Mouse (Mus musculus) midbrain, embryonic 12.5 days (tissue): ENCODE results near the gene Serpina9. TPM values are rescaled to one million over a fixed set of nuclear protein-coding genes. Genes with fewer than 3 reads are reported as not detected.

ENCODE experiments used
- ATAC-seq: fragments of 200-750 bp; cut with Nextera tagmentation; 2 replicates; pipeline ENCODE4 v1.8.0; 2017; ENCODE audit warnings: low read depth, moderate TSS enrichment, moderate library complexity; ENCODE audit not compliant: low FRiP score
- H3K27ac ChIP-seq: fragments of 300-500 bp; sonication (generic); replicated peaks from 2 replicates; pipeline ENCODE4 v1.5.1; 2016; ENCODE audit warnings: mild to moderate bottlenecking
- H3K27me3 ChIP-seq: fragments of 300-500 bp; sonication (generic); 2 replicates; pipeline ENCODE4 v1.6.1; 2016; ENCODE audit warnings: mild to moderate bottlenecking
- H3K36me3 ChIP-seq: fragments of 300-500 bp; sonication (generic); 2 replicates; pipeline ENCODE4 v1.6.1; 2016
- H3K4me1 ChIP-seq: fragments of 300-500 bp; sonication (generic); 2 replicates; pipeline ENCODE4 v1.6.1; 2016
- H3K4me2 ChIP-seq: fragments of 300-500 bp; sonication (generic); replicated peaks from 2 replicates; pipeline ENCODE4 v1.6.1; 2016; ENCODE audit warnings: mild to moderate bottlenecking, moderate library complexity
- H3K4me3 ChIP-seq: fragments of 300-500 bp; sonication (generic); 2 replicates; pipeline ENCODE4 v1.5.1; 2016; ENCODE audit warnings: mild to moderate bottlenecking
- H3K9ac ChIP-seq: fragments of 300-500 bp; sonication (generic); replicated peaks from 2 replicates; pipeline ENCODE4 v1.6.1; 2016; ENCODE audit warnings: mild to moderate bottlenecking, moderate library complexity
- H3K9me3 ChIP-seq: fragments of 300-500 bp; sonication (generic); 2 replicates; pipeline ENCODE4 v1.6.1; 2016; ENCODE audit warnings: mild to moderate bottlenecking
- WGBS: fragments of 180-500 bp; shearing (Covaris S2); methylation state at CpG from one replicate; pipeline ENCODE4 v1.1.7; 2016; 5-methylcytosine and 5-hydroxymethylcytosine counted together
- polyA plus RNA-seq: library from polyadenylated mRNA; unstranded; fragments of >200 nt; fragmentation: Nextera tagmentation; extraction: Ambion mirVana; gene quantifications from 2 replicates; pipeline ENCODE4 v1.2.1, GENCODE M21; 2016

Serpina9 gene
- polyA plus RNA-seq, 1 experiment from 2014 or later = 0.05 TPM

DNA sequence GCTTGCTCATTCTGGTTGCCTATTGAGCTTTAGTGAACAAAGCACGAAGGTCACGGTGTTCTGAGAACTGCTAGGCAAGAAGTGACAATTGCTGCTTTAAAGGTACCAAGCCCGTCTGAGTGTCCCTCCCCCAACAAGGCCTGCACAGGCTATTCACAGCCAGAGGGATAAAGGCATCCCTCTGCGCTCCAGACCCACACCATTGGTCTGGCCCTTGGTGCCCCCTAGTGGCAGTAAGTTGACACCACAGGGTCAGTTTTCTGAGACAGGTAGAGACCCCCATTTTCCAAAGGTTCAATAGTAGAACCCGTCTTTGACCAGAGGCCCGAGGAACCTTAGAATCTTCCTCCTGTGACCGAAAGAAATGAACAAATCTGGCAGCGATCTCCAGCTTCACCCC lies 16.4 kb upstream of the Serpina9 start:
- Histone ChIP-seq H3K9me3 (no peaks in the 10 kb centered on the region), H3K36me3 (no peaks in the 10 kb centered on the region), H3K4me1 (no peaks in the 10 kb centered on the region), H3K4me3 (no peak overlapping the region), H3K27ac (no peak overlapping the region), H3K27me3 (no peaks in the 10 kb centered on the region), H3K9ac (no peak overlapping the region), H3K4me2 (no peak overlapping the region)
- WGBS = 44% methylated on average over 8 of the region's 8 CpGs
- ATAC-seq = peak; percentile 68

DNA sequence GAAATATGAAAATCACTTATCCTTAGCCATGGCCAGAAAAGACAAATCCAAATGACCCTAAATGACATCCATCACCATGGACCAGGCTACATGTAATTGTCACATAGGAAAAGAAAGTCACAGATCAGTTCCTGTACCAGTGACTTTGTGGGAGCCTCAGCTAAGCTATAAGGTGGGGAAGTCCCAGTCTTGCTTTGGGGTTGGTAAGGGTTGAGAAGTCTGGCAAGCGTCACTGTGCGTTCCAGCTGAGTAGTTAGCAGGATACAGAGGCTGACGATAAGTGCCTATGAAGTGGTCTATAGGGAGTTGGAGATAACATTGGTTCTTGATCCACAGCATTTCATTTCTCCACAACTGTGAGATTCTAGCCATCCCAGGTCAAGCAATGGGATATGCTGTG lies 1.7 kb upstream of the Serpina9 start:
- H3K4me1 ChIP-seq = no peaks in the 10 kb centered on the region
- H3K9me3 ChIP-seq = no peaks in the 10 kb centered on the region
- no peak overlapping the region for H3K27ac ChIP-seq
- H3K36me3 ChIP-seq = no peaks in the 10 kb centered on the region
- H3K9ac ChIP-seq = no peak overlapping the region
- WGBS = 85% methylated on average over 3 of the region's 3 CpGs
- H3K27me3 ChIP-seq = no peaks in the 10 kb centered on the region
- no peak for ATAC-seq
- H3K4me3 ChIP-seq = no peak overlapping the region
- H3K4me2 ChIP-seq = no peak overlapping the region

GRCm38 (mm10) chr12:104004689-104005088 lies 8.9 kb downstream of the Serpina9 start:
- WGBS = 81% methylated on average over 5 of the region's 5 CpGs
- Histone ChIP-seq H3K4me2 (no peak overlapping the region), H3K4me3 (no peak overlapping the region), H3K9ac (no peak overlapping the region), H3K9me3 (no peaks in the 10 kb centered on the region), H3K27me3 (no peaks in the 10 kb centered on the region), H3K4me1 (no peaks in the 10 kb centered on the region), H3K27ac (no peak overlapping the region), H3K36me3 (no peaks in the 10 kb centered on the region)
- ATAC-seq = no peak

GRCm38 (mm10) chr12:104003238-104003612 lies 10.3 kb downstream of the Serpina9 start:
- 75% methylated on average over 4 of the region's 4 CpGs for whole genome bisulfite sequencing
- no peaks in the 10 kb centered on the region for H3K27me3 ChIP-seq
- H3K36me3 ChIP-seq = no peaks in the 10 kb centered on the region
- H3K9ac ChIP-seq = no peak overlapping the region
- no peaks in the 10 kb centered on the region for H3K4me1 ChIP-seq
- H3K9me3 ChIP-seq = no peaks in the 10 kb centered on the region
- H3K27ac ChIP-seq = no peak overlapping the region
- H3K4me2 ChIP-seq = no peak overlapping the region
- no peak overlapping the region for H3K4me3 ChIP-seq
- no peak for ATAC-seq

DNA sequence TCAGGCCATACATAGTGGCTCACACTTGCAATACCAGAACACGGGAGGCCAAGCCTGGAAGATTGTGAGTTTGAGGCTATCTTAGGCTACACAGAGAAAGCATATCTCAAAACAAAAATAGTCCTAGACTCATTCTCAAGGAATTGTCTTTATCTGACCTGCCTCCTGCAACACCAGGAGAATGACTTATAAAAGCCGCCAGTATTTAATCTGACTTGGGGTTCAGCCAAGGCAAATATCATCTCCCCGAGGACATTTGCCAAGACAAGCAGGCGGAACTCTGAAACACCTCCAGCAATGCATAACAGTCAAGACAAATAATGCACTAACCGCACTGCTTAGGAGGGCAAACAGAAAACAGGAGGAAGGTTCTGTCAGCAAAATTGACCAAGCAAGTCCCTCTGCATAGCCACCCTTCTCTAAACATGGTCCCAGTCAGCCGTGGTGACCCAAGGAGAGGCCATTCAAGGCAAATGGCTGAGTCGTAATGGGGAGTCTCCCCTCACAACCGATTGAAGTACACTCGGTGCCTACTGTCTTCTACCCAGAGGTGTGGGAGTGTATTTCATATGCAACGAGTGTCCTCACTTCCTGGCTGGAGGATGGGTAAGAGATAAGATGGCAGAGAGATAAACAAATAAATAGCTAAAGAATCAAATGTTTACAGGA lies 10.9 kb downstream of the Serpina9 start:
- Histone ChIP-seq H3K4me3 (no peak overlapping the region), H3K9me3 (no peaks in the 10 kb centered on the region), H3K36me3 (no peaks in the 10 kb centered on the region), H3K27ac (no peak overlapping the region), H3K27me3 (no peaks in the 10 kb centered on the region), H3K4me2 (no peak overlapping the region), H3K9ac (no peak overlapping the region), H3K4me1 (no peaks in the 10 kb centered on the region)
- 84% methylated on average over 10 of the region's 10 CpGs for WGBS
- no peak for ATAC-seq

- Histone ChIP-seq H3K27ac (no peak overlapping the region), H3K27me3 (no peaks in the 10 kb centered on the region), H3K9me3 (no peaks in the 10 kb centered on the region), H3K4me2 (no peak overlapping the region), H3K9ac (no peak overlapping the region), H3K36me3 (no peaks in the 10 kb centered on the region), H3K4me3 (no peak overlapping the region), H3K4me1 (no peaks in the 10 kb centered on the region)
- WGBS = 90% methylated on average over 3 of the region's 3 CpGs
- no peak for ATAC-seq
Observed at GRCm38 (mm10) chr12:104000594-104000993, 13.0 kb downstream of the Serpina9 start.

DNA sequence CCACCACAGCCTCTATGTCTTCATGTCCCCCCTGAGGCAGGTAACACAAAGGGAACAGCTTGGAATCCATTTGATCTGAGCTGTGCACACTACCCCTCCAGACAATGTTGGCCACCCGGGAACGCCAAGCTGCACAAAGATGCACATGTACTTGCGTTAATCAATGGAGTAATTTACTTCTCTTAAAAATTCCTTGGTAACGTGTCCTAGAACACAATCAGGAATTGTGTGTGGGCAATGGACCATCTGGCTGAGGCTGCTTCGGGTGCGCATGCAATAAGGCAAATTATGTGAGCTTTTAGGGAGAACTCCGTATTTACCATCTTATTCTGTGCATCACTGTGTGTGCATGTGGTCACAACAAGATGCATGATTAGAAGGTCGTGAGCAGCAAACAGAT lies 13.9 kb downstream of the Serpina9 start:
- H3K9me3 ChIP-seq = no peaks in the 10 kb centered on the region
- H3K36me3 ChIP-seq = no peaks in the 10 kb centered on the region
- no peak overlapping the region for H3K4me2 ChIP-seq
- H3K9ac ChIP-seq = no peak overlapping the region
- H3K4me3 ChIP-seq = no peak overlapping the region
- no peaks in the 10 kb centered on the region for H3K4me1 ChIP-seq
- 86% methylated on average over 8 of the region's 8 CpGs for WGBS
- no peak overlapping the region for H3K27ac ChIP-seq
- H3K27me3 ChIP-seq = no peaks in the 10 kb centered on the region
- no peak for ATAC-seq

DNA sequence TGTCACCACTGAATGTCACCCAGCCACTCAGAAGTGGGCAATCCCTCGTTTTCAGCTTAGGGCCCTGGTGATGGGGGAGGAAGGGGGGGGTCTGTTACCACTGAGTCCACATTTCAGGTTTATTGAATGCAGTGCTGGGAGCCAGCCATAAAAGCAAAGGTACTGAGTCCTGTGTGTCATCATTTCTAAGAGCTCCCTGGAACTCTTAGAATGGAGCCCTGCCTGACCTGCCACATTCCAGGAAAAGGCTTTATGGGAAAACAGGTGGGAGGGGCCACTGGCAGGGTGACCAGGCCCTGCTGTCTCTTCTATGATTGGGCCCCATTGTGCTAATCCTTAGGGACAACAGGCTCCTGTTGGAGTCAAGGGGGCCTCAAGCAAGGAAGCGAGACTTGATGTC lies 17.0 kb downstream of the Serpina9 start:
- Histone ChIP-seq H3K9ac (no peak overlapping the region), H3K4me2 (no peak overlapping the region), H3K4me1 (no peaks in the 10 kb centered on the region), H3K27me3 (no peaks in the 10 kb centered on the region), H3K9me3 (no peaks in the 10 kb centered on the region), H3K4me3 (no peak overlapping the region), H3K27ac (no peak overlapping the region), H3K36me3 (no peaks in the 10 kb centered on the region)
- WGBS = 73% methylated on average over 2 of the region's 2 CpGs
- ATAC-seq = no peak

DNA sequence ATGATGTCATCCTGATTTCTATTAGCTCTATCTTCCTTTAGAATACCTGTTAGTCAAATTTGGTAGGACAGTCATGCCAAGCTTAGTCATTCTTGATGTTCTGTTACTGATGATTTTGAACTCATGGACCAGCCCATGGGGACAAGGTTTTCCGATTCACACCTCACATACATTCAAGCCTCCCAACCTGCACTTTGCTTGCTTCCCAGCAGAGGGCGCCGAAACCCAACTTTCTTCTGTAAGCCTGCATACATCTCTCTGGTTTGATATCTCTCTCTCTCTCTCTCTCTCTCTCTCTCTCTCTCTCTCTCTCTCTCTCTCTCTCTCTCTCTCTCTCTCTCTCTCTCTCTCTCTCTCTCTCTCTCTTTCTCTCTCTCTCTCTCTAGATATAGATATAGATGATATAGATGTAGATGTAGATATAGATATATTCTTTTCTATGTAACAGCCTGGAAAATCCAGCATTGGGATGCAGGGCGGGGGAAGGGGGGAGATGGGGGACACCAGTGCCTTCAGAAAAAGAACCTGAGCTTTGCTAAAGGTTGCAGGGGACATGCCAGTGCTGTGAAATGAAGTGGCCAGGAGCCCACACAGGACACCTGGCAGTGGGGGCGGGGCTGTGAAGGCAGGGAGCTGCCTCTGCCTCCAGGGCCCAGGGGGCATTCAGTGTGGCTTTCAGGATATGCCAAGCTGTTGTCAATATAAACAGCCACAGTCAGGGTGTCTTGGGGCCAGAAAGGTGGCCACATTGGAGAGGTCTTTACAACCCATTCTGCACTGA lies 18.1 kb downstream of the Serpina9 start:
- no peak for ATAC-seq

GRCm38 (mm10) chr12:103992945-103993344 lies 20.6 kb downstream of the Serpina9 start:
- Histone ChIP-seq H3K27me3 (no peaks in the 10 kb centered on the region), H3K4me2 (no peak overlapping the region), H3K9me3 (no peaks in the 10 kb centered on the region), H3K27ac (no peak overlapping the region), H3K9ac (no peak overlapping the region), H3K36me3 (no peaks in the 10 kb centered on the region), H3K4me3 (no peak overlapping the region), H3K4me1 (no peaks in the 10 kb centered on the region)
- ATAC-seq = no peak
- 83% methylated on average over 7 of the region's 7 CpGs for WGBS

More for the DNA sequence above, 18.1 kb downstream of the Serpina9 start:
- H3K36me3 ChIP-seq = no peaks in the 10 kb centered on the region
- H3K9me3 ChIP-seq = no peaks in the 10 kb centered on the region
- H3K27ac ChIP-seq = no peak overlapping the region
- 39% methylated on average over 5 of the region's 5 CpGs for WGBS
- H3K27me3 ChIP-seq = no peaks in the 10 kb centered on the region
- no peaks in the 10 kb centered on the region for H3K4me1 ChIP-seq
- no peak overlapping the region for H3K9ac ChIP-seq
- H3K4me3 ChIP-seq = no peak overlapping the region
- no peak overlapping the region for H3K4me2 ChIP-seq

GRCm38 (mm10) chr12:103989857-103990256 lies 23.7 kb downstream of the Serpina9 start, which contains the start of gene Serpina11:
Gene Serpina11, minus strand, starts transcription at chr12:103989957.
- Histone ChIP-seq H3K36me3 (no peaks in the 10 kb centered on the region), H3K9ac (no peak within 1 kb of the TSS), H3K9me3 (no peaks in the 10 kb centered on the region), H3K27me3 (no peaks in the 10 kb centered on the region), H3K27ac (no peak within 1 kb of the TSS), H3K4me1 (no peaks in the 10 kb centered on the region), H3K4me3 (no peak within 1 kb of the TSS), H3K4me2 (no peak within 1 kb of the TSS)
- 93% methylated on average over 6 of the region's 6 CpGs for WGBS
- ATAC-seq = no peak

- H3K4me3 ChIP-seq = no peak overlapping the region
- no peak overlapping the region for H3K4me2 ChIP-seq
- H3K9me3 ChIP-seq = no peaks in the 10 kb centered on the region
- H3K27ac ChIP-seq = no peak overlapping the region
- no peak for ATAC-seq
- H3K9ac ChIP-seq = no peak overlapping the region
- no peaks in the 10 kb centered on the region for H3K4me1 ChIP-seq
- WGBS = 76% methylated on average over 2 of the region's 2 CpGs
- H3K27me3 ChIP-seq = no peaks in the 10 kb centered on the region
- H3K36me3 ChIP-seq = no peaks in the 10 kb centered on the region
Observed at GRCm38 (mm10) chr12:103989514-103989767, 24.1 kb downstream of the Serpina9 start.
